Mouse (Mus musculus) small intestine, adult 2 months (tissue): ENCODE results near the gene Lcn2.

Source experiments
- CTCF ChIP-seq: fragments of 200-500 bp; IDR thresholded peaks from 2 replicates; pipeline ENCODE4 v1.5.1; 2012; ENCODE audit warnings: low read depth, mild to moderate bottlenecking, control low read depth, inconsistent platforms, low read length, moderate library complexity, mixed read lengths; ENCODE audit not compliant: insufficient replicate concordance, insufficient read length; ENCODE audit errors: extremely low read depth
- POLR2A ChIP-seq: fragments of 200-500 bp; IDR thresholded peaks from 2 replicates; pipeline ENCODE4 v1.6.1; 2012; ENCODE audit warnings: low read depth, mild to moderate bottlenecking, control low read depth, inconsistent platforms, low read length, moderate library complexity

DNA sequence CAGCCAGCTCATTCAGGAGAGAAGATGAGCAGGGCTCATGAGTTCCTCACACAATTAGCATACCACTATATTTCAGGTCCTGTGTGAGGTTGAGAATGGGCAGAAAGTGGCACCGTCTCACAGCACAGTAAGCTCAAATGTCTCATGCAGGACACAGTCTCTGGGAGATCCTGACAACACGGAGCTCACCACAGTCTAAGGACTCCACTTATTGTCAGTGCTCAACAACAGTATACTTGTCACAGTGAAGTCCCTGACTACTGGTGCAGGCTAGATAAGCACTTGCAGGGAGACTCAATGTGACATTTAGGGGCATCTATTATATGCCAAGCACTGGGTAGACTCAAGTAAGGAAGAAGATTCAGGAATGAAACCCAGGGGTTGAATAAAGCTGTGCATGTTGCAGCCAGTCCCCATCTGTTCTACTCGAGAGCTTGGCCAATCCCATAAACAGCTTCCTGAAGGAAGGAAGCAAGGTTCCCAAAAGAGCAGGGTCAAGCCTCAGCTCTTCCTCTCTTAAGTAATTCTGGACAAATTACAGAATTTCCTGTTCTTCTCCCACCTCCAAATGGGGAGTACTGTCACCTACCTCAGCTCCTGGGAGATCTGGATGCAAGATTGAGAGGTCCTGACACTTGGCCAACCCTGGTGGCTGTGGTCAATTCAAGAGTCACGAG is 41.3 kb upstream of the Lcn2 start:
- TF ChIP-seq POLR2A (no peak), CTCF (no peak)
